Mouse (Mus musculus): ENCODE data around the gene Atp6v1fnb.

Atp6v1fnb gene

DNA sequence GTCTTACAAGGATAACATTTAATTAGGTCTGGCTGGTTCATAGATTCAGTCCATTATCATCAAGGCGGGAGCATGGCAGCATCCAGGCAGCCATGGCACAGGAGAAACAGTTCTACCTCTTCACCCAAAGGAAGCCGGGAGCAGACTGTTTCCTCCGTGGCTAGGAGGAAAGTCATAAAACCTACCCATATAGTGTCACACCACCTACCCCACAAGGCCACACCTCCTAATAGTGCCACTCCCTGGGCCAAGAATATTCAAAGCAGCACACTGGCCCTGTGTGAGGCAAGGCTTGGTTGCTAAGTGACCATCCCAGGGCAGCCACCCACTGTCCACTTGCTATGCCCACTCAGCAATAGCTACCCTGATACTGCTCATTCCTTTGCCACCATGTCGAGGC is at the start of gene Atp6v1fnb:
Atp6v1fnb (plus strand) TSS at position 301 of the 400 bp plus-strand sequence.
- no peak for DNase-seq

DNA sequence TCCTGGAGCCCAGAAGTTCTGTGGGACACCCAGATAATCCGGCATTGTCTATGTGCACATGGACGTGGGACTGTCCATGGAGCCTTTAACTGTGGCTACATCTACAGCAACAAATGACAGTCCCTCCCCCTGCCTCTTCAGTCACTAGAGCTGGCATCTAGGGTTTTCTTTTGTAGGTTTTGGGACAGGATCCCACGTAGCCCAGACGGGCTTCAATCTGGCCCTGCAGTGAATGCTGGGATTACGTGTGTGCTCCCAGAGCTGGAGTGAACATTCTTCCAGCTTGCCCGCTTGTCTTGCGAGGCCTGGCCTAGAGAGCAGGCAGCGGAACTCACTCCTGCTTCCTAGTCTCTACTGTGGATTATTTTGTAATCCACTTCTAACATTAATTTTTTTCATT is 46.1 kb upstream of the Atp6v1fnb start:
- no peak for DNase-seq

- DNase-seq, result no peak
These were observed 44.9 kb upstream of the Atp6v1fnb start for GRCm38 (mm10) chr6:29426331-29426730.

DNA sequence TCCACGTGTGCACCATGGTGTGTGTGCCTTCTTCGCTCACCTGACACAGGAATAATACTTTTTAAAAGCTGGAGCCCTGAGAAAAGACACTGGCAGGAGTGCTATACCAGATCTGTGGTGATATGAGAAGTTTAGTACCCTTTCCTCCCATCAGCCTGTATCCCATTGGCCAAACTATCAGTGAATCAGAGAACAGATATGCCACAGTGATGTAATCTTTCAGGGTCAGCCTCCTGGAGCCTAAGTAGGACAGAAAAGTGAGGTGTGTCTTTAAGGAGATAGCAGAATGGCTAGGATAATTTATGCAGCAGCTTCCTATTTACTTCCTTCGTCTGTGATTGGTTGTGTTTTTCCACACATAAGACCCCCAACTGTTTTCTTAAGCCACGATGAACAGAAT is 43.1 kb upstream of the Atp6v1fnb start:
- no peak for DNase-seq

GRCm38 (mm10) chr6:29430681-29431420 is 40.4 kb upstream of the Atp6v1fnb start:
- no peak for DNase-seq

DNA sequence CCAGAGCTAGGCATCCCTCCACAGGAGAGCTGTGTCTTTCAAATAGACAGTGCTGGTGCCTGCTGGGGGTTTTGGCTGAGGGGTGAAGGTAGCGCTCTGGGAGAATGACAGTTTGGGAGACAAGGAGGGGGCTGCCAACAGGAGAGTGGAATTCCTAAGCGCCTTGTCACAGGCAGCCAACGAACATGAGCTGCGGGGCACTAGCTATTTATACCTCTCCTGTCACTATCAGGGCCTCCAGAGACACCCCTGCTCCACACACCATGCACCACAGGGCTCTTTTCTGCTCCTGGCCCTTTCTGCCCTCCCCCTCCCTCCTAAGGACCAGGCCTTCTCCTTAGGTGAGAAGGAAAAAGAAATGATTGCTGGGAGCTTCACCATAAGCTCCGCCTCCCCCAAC is 39.8 kb upstream of the Atp6v1fnb start:
- DNase-seq, result no peak

DNA sequence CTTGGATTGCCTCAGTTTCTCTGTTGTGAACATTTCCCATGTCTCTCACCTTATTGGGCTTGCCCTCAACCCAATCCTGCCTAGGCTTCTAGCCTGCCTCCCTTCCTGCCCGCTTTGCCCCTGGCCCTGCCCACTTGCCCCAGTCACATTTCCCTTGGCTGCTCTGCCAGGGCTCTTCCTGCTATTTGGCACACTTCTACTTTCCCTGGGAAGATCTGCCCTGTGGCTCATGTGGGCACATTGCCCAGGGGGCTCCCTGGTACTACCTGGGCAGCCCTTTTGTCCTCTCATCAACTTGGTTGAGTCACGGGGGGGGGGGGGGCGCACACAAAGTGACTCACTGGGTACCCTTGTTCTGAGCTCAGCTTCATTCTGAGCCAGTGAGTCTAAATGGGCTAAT is 39.1 kb upstream of the Atp6v1fnb start:
- no peak for DNase-seq

- no peak for DNase-seq
These were observed 38.6 kb upstream of the Atp6v1fnb start for GRCm38 (mm10) chr6:29432676-29433037.

DNA sequence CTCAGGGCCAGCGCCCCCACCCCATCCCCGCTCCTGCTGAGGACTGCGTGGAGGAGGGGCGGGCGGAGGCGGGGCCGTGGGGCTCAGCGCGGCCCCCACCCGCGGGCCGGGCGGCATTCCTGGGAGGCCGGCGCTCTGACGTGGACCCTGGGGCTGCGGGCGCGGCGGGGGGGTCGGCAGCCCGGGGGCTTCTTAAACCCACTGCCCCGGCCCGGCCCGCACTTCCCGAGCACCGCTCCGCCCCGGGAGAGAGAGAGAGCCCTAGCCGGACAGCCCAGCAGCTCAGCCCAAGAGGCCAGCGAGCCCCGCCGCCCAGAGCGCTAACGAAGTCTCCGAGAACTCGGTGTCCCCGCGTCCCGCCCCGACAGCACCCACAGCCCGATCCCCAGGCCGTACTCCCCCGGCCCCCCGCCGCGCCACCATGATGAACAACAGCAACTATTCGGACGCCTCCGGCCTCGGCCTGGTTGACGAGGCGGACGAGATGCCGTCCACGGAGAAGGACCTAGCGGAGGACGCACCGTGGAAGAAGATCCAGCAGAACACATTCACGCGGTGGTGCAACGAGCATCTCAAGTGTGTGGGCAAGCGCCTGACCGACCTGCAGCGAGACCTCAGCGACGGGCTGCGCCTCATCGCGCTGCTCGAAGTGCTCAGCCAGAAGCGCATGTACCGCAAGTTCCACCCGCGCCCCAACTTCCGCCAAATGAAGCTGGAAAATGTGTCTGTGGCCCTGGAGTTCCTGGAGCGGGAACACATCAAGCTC is 38.0 kb upstream of the Atp6v1fnb start, which contains the start of gene Flnc:
Flnc (plus strand) TSS at position 219 of the 766 bp plus-strand sequence.
- DNase-seq, result peak; percentile 74

DNA sequence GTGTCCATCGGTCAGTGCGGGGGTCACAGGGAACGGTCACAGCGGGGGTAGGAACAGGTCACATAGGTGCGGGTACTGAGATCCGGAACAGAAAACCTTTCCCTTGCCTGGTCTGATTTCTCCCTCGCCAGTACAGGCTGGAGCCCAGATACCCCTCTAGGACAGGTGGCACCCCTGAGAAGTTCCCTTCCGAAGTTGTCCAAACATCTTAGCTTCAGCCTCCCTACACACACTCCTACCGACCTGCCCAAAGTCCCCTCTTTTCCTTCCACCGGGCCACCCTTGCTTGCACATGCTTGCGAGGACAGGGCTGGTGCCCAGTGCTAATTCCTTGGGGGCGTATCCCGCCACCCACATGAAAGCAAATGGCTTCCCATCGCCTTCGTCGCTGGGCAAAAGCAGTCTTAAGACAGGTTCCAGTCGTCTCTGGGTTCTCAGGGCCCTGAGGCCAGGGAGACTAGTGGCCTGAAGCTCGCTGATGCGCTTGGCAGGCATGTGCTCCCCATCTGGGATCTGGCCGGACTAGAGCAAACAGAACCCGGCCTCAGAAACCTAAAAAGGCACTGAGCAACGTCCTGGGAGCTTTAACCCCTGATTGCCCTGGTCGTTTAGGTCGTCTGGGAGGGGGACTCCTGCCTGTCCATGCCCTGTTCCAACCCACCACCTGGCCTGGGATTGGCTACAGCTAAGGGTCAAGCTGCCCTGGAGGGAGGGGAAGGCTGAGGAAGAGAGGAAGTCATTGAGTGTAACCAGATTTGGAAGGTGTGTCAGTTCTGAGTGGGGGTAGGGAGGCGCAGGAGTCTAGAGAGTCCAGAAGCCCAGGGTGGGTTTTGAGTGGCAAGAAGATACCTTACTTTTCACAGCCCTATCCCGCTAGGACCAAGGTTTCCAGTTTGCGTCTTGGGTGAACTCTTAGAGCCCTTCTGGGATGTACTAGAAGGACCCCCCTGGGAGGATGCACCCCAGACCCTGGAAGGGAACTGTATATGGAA is 37.1 kb upstream of the Atp6v1fnb start:
- DNase-seq, result peak; percentile 43

GRCm38 (mm10) chr6:29434911-29435691 is 36.1 kb upstream of the Atp6v1fnb start:
- DNase-seq, result peak; percentile 61

- DNase-seq, result peak; percentile 47
These were observed 35.2 kb upstream of the Atp6v1fnb start for GRCm38 (mm10) chr6:29435940-29436451.

GRCm38 (mm10) chr6:29436461-29436934 is 34.7 kb upstream of the Atp6v1fnb start:
- peak; percentile 57 for DNase-seq

DNA sequence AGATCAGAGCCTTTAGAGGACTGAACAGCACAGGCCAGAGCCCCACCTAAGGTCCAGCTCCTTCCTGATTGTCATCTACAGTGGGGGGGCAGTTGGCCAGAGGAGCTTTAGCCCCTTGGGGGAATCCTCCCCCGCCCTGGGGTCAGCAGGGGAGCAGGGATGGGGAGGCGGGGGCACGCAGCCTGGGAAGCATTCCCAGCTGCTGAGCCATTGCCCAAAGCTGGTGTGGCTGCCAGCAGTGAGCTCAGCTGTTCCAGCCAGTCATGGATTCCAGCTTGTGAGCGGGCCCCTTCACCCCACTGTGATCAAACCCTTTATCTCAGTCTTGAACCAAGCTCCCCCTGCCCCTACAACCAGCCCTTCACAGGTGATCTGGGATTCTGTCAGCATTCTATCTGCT is 32.0 kb upstream of the Atp6v1fnb start:
- DNase-seq, result no peak

GRCm38 (mm10) chr6:29439789-29440188 is 31.4 kb upstream of the Atp6v1fnb start:
- no peak for DNase-seq

GRCm38 (mm10) chr6:29444773-29445172 is 26.5 kb upstream of the Atp6v1fnb start:
- DNase-seq, result peak; percentile 65

DNA sequence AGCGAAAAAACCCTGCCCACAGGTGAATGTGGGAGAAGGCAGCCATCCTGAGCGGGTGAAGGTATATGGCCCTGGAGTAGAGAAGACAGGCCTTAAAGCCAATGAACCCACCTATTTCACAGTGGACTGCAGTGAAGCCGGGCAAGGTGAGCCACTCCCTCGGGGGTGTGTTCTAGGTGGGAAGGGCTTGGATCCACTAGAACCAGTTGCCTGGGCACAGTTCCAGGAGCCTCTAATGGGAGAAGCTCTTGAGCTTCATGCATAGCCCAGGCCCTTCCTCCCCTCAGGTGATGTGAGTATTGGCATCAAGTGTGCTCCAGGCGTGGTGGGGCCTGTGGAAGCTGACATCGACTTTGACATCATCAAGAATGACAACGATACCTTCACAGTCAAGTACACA is 25.9 kb upstream of the Atp6v1fnb start:
- DNase-seq, result no peak

GRCm38 (mm10) chr6:29449858-29450257 is 21.4 kb upstream of the Atp6v1fnb start:
- no peak for DNase-seq

DNA sequence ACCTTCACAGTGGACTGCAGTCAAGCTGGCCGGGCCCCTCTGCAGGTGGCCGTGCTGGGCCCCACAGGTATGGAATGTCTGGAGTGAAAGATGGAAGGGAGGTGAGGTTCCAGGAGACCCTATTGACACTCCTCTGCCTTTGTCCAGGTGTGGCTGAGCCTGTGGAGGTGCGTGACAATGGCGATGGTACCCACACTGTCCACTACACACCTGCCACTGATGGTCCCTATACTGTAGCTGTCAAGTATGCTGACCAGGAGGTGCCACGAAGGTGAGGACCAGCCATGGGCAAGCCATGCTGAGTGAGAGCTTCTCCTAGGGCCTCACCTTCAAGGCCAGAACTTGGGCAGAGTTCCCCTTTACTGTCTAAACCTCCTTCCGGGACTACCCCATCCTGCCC is 20.6 kb upstream of the Atp6v1fnb start:
- no peak for DNase-seq

GRCm38 (mm10) chr6:29461502-29461901 is 9.7 kb upstream of the Atp6v1fnb start:
- DNase-seq, result no peak

DNA sequence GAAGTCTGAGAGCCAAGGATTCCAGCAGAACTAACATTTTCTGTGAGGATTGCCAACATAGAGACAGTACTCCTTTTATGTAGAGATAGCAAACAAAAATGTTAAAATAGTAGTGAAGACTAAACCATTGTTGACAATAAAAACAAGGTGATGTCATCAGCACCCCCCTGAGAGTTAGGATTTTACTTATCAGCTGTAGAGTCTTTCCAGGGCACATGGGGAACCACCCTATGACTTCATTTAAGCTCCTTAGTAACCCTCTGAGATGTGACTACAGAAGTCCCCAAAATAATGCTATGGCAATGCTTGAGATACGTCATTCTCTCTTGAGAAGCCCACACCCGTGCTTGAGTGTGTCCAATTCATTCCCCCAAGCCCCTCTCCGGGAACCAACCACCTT is 7.8 kb upstream of the Atp6v1fnb start:
- no peak for DNase-seq
